Mouse (Mus musculus): ENCODE measurements around the gene Mtap. TPM values are rescaled to one million over a fixed set of nuclear protein-coding genes. Genes with fewer than 3 reads are reported as not detected.

Mtap gene
- 10 to 100 TPM; 38.8 to 40.7 TPM for total RNA-seq (2021)
- long read RNA-seq, experiment 1, transcript Mtap-201 (8 exons, 2,797 nt) = major isoform, 21 of 27 reads
- long read RNA-seq, experiment 1, partial matches to known transcripts = 5 of 27 reads
- long read RNA-seq, experiment 1, other reads (novel, unspliced or antisense) = 1 of 27 reads
- long read RNA-seq, experiment 2, transcript Mtap-201 (8 exons, 2,797 nt) = major isoform, 46 of 51 reads
- long read RNA-seq, experiment 2, partial matches to known transcripts = 1 of 51 reads
- long read RNA-seq, experiment 2, other reads (novel, unspliced or antisense) = 3 of 51 reads

DNA sequence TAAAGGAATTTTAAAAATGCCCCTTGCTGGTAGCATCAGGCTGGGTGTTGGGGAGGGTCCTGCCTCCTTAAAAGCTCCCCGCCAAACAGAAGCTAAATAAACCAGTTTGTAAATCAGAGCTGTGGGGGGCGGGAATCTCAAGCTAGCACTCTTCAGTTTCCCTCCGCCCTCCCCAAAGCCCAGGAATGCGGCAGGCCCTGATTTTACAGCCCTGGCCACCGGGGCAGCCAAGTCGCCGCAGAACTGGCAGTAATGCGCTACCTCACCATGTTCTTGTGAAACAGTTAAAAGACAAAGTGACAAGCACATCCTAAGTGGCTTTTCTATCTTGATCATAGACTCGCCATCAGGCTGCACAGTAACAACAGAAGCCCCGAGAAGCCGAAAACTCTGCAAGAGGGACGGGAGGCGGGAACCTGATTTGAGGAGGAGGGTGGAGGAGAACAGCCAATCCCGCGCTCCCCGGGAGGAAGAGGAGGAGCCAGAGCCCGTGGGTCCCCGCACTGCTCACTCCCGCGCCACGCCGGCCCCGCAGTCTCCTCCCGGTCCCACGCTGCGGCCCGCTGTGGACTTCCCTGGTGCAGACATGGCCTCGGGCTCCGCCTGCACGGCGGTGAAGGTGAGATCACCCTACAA is at the start of gene Mtap:
Gene Mtap, plus strand, starts transcription at position 217 of the 636 bp plus-strand sequence.
- DNase-seq (ENCODE audit: low spot score in 2 of 2) = peak; percentile 41 to 65

GRCm38 (mm10) chr4:89089110-89089509 is 47.8 kb upstream of the Mtap start:
- no peak for DNase-seq (ENCODE audit: low spot score in 2 of 2)

DNA sequence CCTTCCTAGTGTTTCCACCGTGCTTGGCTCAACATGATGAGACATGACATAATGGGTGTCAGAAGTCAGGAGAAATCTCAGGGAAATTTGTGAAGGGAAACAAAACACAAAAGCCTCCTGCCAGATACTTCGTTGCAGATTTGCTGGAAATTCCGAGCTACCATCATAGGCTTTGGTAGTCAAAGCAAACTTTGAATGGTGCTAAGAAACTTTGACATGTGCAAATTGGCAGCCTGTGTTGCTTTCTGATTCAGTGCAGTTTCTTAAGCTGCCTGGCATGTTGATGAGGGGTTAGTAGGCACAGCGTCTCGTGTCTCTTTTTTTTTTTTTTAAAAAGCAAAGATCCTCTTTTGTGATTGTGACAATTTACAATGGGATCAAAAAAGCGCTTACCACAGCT is 46.7 kb upstream of the Mtap start:
- DNase-seq (ENCODE audit: low spot score in 2 of 2) = no peak

DNA sequence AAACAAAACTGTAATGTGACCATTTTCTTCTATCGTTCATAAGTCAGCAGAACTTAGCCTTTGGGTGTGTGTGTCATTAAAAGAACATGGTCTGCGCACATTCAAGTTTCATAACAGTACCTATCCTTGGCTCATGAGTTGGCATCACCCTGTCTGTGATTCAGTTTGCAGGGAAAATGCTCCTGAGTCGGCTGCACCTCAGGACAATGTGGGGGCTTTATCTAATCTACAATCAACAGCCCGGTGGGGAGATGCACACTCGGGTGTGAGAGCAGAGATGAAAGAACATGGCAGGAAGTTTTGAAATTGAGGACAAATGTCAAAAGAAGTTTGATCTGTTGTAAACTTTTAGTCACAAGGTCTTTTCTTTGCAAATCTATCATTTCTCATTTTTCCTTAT is 44.8 kb upstream of the Mtap start:
- DNase-seq (ENCODE audit: low spot score in 2 of 2) = no peak

GRCm38 (mm10) chr4:89094773-89095172 is 42.1 kb upstream of the Mtap start:
- DNase-seq (ENCODE audit: low spot score in 2 of 2) = no peak

- no peak for DNase-seq (ENCODE audit: low spot score in 2 of 2)
Measured at GRCm38 (mm10) chr4:89098261-89098660, 38.7 kb upstream of the Mtap start.

- DNase-seq (ENCODE audit: low spot score in 2 of 2) = no peak
Measured at GRCm38 (mm10) chr4:89101276-89101675, 35.6 kb upstream of the Mtap start.

GRCm38 (mm10) chr4:89102283-89102682 is 34.6 kb upstream of the Mtap start:
- no peak for DNase-seq (ENCODE audit: low spot score in 2 of 2)

DNA sequence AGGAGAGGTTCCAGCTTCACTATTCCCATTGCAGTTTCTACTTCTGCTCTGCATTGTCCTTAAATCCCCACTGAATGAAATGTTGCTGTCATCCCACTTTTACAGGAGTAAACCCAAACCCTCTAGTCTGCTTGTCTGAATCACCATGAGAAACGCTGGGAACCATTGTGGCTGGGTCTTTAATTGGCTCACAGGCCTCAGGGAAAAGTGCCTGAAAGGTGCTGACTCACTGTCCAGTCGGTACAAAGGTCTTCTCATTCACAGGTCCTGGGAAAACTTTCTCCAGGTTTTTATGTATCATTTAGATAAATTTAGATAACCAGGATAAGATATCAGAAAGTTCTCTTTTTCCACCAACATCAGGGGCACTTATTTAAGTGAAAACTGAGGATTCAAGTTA is 31.4 kb upstream of the Mtap start:
- DNase-seq (ENCODE audit: low spot score in 2 of 2) = no peak

GRCm38 (mm10) chr4:89106505-89106904 is 30.4 kb upstream of the Mtap start:
- no peak for DNase-seq (ENCODE audit: low spot score in 2 of 2)

DNA sequence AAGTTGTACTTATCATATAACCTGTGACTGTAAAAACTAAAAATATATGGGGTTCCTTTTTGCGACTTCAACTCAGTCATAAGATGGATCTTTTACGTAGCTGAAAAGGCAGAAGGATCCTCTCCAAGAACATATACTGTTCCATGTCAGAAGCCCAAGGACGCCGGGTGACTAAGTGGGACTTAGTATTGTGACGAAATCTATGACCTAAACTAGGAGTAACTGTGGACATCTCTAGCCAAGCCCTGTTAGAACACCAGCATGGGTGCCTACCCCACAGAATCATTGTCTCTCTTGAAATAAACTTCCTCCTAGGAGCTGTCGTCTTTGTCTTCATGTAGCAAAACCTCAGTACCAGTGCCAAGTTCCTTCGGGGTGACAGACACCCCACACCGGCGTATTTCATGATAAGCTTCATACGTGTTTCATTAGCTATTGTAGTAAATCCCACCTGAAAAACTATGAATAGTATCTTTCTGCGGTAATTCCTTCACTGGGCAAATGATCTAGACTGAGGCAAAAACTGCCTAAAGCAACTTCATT is 24.7 kb upstream of the Mtap start:
- DNase-seq (ENCODE audit: low spot score in 2 of 2) = no peak

DNA sequence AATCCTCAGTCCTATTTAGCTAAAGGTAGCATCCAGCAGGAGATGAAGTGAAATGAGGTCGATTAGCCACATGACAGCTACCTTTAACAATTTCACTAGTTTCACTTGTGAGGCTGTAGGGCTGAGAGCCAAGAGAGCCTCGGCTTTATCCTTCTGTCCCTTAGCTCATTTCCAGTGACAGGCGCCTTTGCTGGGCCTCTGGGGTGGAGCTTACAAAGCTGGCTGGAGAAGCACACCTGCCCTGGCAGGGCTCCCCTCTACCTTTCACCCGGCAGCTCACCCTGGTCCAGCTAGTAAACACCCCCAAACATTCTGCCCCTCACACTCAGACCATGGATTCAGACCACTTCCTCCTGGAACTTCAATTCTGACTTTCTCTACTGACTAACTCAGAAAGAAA is 24.1 kb upstream of the Mtap start:
- no peak for DNase-seq (ENCODE audit: low spot score in 2 of 2)

- DNase-seq (ENCODE audit: low spot score in 2 of 2) = no peak
Measured at GRCm38 (mm10) chr4:89116006-89116405, 20.9 kb upstream of the Mtap start.

DNA sequence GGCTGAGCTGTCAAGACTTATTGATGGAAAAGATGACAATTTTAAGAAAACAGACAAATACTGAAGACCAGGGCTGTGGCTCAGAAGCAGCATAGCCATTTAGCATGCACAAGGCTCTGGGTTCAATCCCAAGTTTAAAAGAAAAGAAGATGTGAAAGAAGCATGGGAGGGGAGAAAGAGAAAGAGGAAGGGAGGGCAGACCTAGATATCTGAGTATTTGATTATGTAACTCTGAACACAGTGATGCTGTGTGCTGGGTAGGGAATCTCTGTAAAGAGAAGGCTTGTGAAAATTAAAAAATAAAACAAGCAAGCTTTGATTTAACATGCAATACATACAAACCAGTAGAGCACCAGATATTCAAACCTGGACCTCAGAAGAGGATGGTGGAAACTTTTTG is 17.0 kb upstream of the Mtap start:
- no peak for DNase-seq (ENCODE audit: low spot score in 2 of 2)

- no peak for DNase-seq (ENCODE audit: low spot score in 2 of 2)
Measured at GRCm38 (mm10) chr4:89120353-89120752, 16.6 kb upstream of the Mtap start.

DNA sequence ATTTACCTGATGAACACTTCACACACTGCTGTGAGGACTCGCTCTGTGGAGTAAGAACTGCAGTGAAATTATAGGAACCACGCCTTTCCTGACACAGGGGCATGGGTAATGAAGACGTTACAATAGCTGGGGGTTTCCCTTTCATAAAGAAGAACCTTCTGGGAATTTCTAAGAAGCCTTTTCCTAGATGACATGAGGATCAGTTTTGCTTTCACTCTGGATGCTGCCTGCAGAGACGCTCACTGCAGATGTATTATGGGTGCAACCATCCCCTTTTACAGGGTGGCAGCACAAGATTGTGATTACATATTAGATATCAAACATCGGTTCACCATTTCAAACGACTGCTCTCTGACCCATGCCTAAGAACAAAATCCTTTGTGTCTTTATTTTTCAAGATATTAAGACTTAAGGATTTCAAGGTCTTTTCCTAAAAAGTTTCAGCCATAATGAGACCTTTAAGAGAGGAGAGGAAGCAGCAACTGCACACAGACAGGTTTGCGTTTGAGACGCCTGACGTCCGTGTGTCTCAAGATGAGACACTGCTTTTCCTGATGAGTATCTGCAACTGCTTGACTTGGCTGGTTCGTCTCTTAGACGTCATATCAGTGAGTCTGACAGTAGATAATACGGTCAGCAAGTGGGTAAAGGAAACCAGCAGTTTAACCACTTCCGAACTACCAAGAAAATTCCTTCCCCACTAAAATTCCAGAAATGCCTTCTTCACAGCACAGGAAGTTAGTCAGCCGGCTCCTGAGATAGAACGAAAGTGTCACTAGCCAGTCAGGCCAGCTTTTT is 13.3 kb upstream of the Mtap start:
- no peak for DNase-seq (ENCODE audit: low spot score in 2 of 2)

DNA sequence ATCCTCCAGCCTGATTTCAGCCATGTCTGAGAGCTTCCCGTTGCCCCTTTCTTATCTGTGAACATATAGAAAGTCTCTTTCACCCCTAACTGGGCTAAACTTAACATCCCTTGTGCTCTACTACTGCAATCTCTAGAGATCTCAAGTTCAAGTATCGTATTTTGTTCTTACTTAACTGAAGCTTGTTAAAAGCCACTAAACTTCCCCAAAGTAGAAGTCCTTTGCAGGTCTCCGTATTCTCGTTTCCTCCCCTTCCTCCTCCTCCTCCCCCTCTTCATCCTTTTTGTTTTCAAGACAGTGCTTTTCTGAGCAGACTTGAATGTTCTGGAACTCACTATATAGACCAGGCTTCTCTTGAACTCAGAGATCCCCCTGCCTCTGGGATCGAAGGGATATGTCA is 9.2 kb upstream of the Mtap start:
- DNase-seq (ENCODE audit: low spot score in 2 of 2) = no peak

- DNase-seq (ENCODE audit: low spot score in 2 of 2) = peak in 1 of 2 experiments; percentile 25
Measured at GRCm38 (mm10) chr4:89128080-89128936, 8.6 kb upstream of the Mtap start.

- no peak for DNase-seq (ENCODE audit: low spot score in 2 of 2)
Measured at GRCm38 (mm10) chr4:89128937-89129277, 8.0 kb upstream of the Mtap start.

GRCm38 (mm10) chr4:89129311-89129913 is 7.5 kb upstream of the Mtap start:
- peak in 1 of 2 experiments; percentile 30 for DNase-seq (ENCODE audit: low spot score in 2 of 2)

DNA sequence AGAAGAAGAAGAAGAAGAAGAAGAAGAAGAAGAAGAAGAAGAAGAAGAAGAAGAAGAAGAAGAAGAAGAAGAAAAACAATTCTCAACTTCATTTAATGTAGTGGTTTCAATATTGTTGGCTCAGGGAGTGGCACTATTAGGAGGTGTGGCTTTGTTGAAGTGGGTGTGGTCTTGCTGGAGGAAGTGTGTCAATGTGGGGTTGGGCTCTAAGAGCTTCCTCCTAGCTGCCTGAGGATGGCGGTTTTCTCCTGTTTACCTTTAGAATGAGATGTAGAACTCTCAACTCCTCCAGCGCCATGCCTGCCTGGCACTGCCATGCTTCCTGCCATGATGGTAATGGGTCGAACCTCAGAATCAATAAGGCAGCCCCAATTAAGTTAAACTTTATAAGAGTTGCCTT is 5.1 kb upstream of the Mtap start:
- DNase-seq (ENCODE audit: low spot score in 2 of 2) = no peak
